Mouse (Mus musculus): Measurements from ENCODE around the gene Flt1. TPM values are rescaled to one million over a fixed set of nuclear protein-coding genes. Genes with fewer than 3 reads are reported as not detected.

Flt1 gene
- polyA plus RNA-seq, 1 experiment from 2014 or later, result 14.0 TPM

- no peaks in the 10 kb centered on the region for H3K36me3 ChIP-seq (ENCODE audit: control insufficient read depth, insufficient read depth, low read length)
- no peak overlapping the region for H3K27ac ChIP-seq (ENCODE audit: low read length)
- no peaks in the 10 kb centered on the region for H3K9me3 ChIP-seq (replicated peaks; ENCODE audit: control insufficient read depth, low read length, poor library complexity, severe bottlenecking)
- no peak overlapping the region for H3K4me3 ChIP-seq (ENCODE audit: low read depth, low read length)
- H3K4me1 ChIP-seq (ENCODE audit: control insufficient read depth, insufficient read depth, low read length), result no peaks in the 10 kb centered on the region
- no peak for ATAC-seq
- WGBS, result 88% methylated on average over 7 of the region's 7 CpGs
- H3K4me2 ChIP-seq (ENCODE audit: low read length), result no peak overlapping the region
- H3K27me3 ChIP-seq (ENCODE audit: control insufficient read depth, insufficient read depth, low read depth, low read length), result no peaks in the 10 kb centered on the region
- H3K9ac ChIP-seq (ENCODE audit: low read depth, low read length), result no peak overlapping the region
Observed at GRCm38 (mm10) chr5:147659909-147660308, 65.9 kb downstream of the Flt1 start.

GRCm38 (mm10) chr5:147657882-147658855 lies 67.6 kb downstream of the Flt1 start:
- 59% methylated on average over 17 of the region's 17 CpGs for WGBS
- Histone ChIP-seq H3K4me2 (ENCODE audit: low read length) (no peak overlapping the region), H3K4me1 (ENCODE audit: control insufficient read depth, insufficient read depth, low read length) (no peaks in the 10 kb centered on the region), H3K4me3 (ENCODE audit: low read depth, low read length) (no peak overlapping the region), H3K9me3 (replicated peaks; ENCODE audit: control insufficient read depth, low read length, poor library complexity, severe bottlenecking) (no peaks in the 10 kb centered on the region), H3K36me3 (ENCODE audit: control insufficient read depth, insufficient read depth, low read length) (no peaks in the 10 kb centered on the region), H3K27ac (ENCODE audit: low read length) (no peak overlapping the region), H3K27me3 (ENCODE audit: control insufficient read depth, insufficient read depth, low read depth, low read length) (no peaks in the 10 kb centered on the region), H3K9ac (ENCODE audit: low read depth, low read length) (no peak overlapping the region)
- ATAC-seq, result peak; percentile 60; the same call in 1 of the 2 replicates

- H3K27ac ChIP-seq (ENCODE audit: low read length), result no peak overlapping the region
- no peaks in the 10 kb centered on the region for H3K36me3 ChIP-seq (ENCODE audit: control insufficient read depth, insufficient read depth, low read length)
- WGBS, result 85% methylated on average over 7 of the region's 7 CpGs
- H3K9ac ChIP-seq (ENCODE audit: low read depth, low read length), result no peak overlapping the region
- no peak for ATAC-seq
- no peak overlapping the region for H3K4me3 ChIP-seq (ENCODE audit: low read depth, low read length)
- no peaks in the 10 kb centered on the region for H3K9me3 ChIP-seq (replicated peaks; ENCODE audit: control insufficient read depth, low read length, poor library complexity, severe bottlenecking)
- H3K4me2 ChIP-seq (ENCODE audit: low read length), result no peak overlapping the region
- H3K27me3 ChIP-seq (ENCODE audit: control insufficient read depth, insufficient read depth, low read depth, low read length), result no peaks in the 10 kb centered on the region
- H3K4me1 ChIP-seq (ENCODE audit: control insufficient read depth, insufficient read depth, low read length), result no peaks in the 10 kb centered on the region
Observed at GRCm38 (mm10) chr5:147655761-147656160, 70.0 kb downstream of the Flt1 start.

GRCm38 (mm10) chr5:147651233-147651632 lies 74.6 kb downstream of the Flt1 start:
- Histone ChIP-seq H3K4me3 (ENCODE audit: low read depth, low read length) (no peak overlapping the region), H3K27me3 (ENCODE audit: control insufficient read depth, insufficient read depth, low read depth, low read length) (no peaks in the 10 kb centered on the region), H3K9me3 (replicated peaks; ENCODE audit: control insufficient read depth, low read length, poor library complexity, severe bottlenecking) (no peaks in the 10 kb centered on the region), H3K4me2 (ENCODE audit: low read length) (no peak overlapping the region), H3K36me3 (ENCODE audit: control insufficient read depth, insufficient read depth, low read length) (no peaks in the 10 kb centered on the region), H3K27ac (ENCODE audit: low read length) (no peak overlapping the region), H3K4me1 (ENCODE audit: control insufficient read depth, insufficient read depth, low read length) (no peaks in the 10 kb centered on the region), H3K9ac (ENCODE audit: low read depth, low read length) (no peak overlapping the region)
- 85% methylated on average over 14 of the region's 14 CpGs for WGBS
- no peak for ATAC-seq

- WGBS, result 85% methylated on average over 14 of the region's 14 CpGs
- Histone ChIP-seq H3K27me3 (ENCODE audit: control insufficient read depth, insufficient read depth, low read depth, low read length) (no peaks in the 10 kb centered on the region), H3K27ac (ENCODE audit: low read length) (no peak overlapping the region), H3K9me3 (replicated peaks; ENCODE audit: control insufficient read depth, low read length, poor library complexity, severe bottlenecking) (no peaks in the 10 kb centered on the region), H3K4me3 (ENCODE audit: low read depth, low read length) (no peak overlapping the region), H3K9ac (ENCODE audit: low read depth, low read length) (no peak overlapping the region), H3K4me2 (ENCODE audit: low read length) (no peak overlapping the region), H3K36me3 (ENCODE audit: control insufficient read depth, insufficient read depth, low read length) (no peaks in the 10 kb centered on the region), H3K4me1 (ENCODE audit: control insufficient read depth, insufficient read depth, low read length) (no peaks in the 10 kb centered on the region)
- ATAC-seq, result no peak
Observed at GRCm38 (mm10) chr5:147646351-147646929, 79.4 kb downstream of the Flt1 start.

- Histone ChIP-seq H3K9ac (ENCODE audit: low read depth, low read length) (no peak overlapping the region), H3K4me1 (ENCODE audit: control insufficient read depth, insufficient read depth, low read length) (no peaks in the 10 kb centered on the region), H3K9me3 (replicated peaks; ENCODE audit: control insufficient read depth, low read length, poor library complexity, severe bottlenecking) (no peaks in the 10 kb centered on the region), H3K36me3 (ENCODE audit: control insufficient read depth, insufficient read depth, low read length) (no peaks in the 10 kb centered on the region), H3K27ac (ENCODE audit: low read length) (peak overlapping the region; percentile 7; the same call in 1 of the 2 replicates), H3K4me3 (ENCODE audit: low read depth, low read length) (no peak overlapping the region), H3K27me3 (ENCODE audit: control insufficient read depth, insufficient read depth, low read depth, low read length) (no peaks in the 10 kb centered on the region), H3K4me2 (ENCODE audit: low read length) (no peak overlapping the region)
- ATAC-seq, result no peak
- 66% methylated on average over 12 of the region's 12 CpGs for WGBS
Observed at GRCm38 (mm10) chr5:147645001-147645645, 80.7 kb downstream of the Flt1 start.

- Histone ChIP-seq H3K36me3 (ENCODE audit: control insufficient read depth, insufficient read depth, low read length) (no peaks in the 10 kb centered on the region), H3K4me3 (ENCODE audit: low read depth, low read length) (no peak overlapping the region), H3K4me1 (ENCODE audit: control insufficient read depth, insufficient read depth, low read length) (no peaks in the 10 kb centered on the region), H3K9ac (ENCODE audit: low read depth, low read length) (no peak overlapping the region), H3K9me3 (replicated peaks; ENCODE audit: control insufficient read depth, low read length, poor library complexity, severe bottlenecking) (no peaks in the 10 kb centered on the region), H3K27me3 (ENCODE audit: control insufficient read depth, insufficient read depth, low read depth, low read length) (no peaks in the 10 kb centered on the region), H3K4me2 (ENCODE audit: low read length) (no peak overlapping the region), H3K27ac (ENCODE audit: low read length) (no peak overlapping the region)
- WGBS, result 78% methylated on average over 7 of the region's 7 CpGs
- ATAC-seq, result no peak
Observed at GRCm38 (mm10) chr5:147641452-147641851, 84.4 kb downstream of the Flt1 start.

- Histone ChIP-seq H3K4me3 (ENCODE audit: low read depth, low read length) (no peak overlapping the region), H3K27me3 (ENCODE audit: control insufficient read depth, insufficient read depth, low read depth, low read length) (no peaks in the 10 kb centered on the region), H3K4me2 (ENCODE audit: low read length) (no peak overlapping the region), H3K4me1 (ENCODE audit: control insufficient read depth, insufficient read depth, low read length) (no peaks in the 10 kb centered on the region), H3K27ac (ENCODE audit: low read length) (no peak overlapping the region), H3K36me3 (ENCODE audit: control insufficient read depth, insufficient read depth, low read length) (no peaks in the 10 kb centered on the region), H3K9ac (ENCODE audit: low read depth, low read length) (no peak overlapping the region), H3K9me3 (replicated peaks; ENCODE audit: control insufficient read depth, low read length, poor library complexity, severe bottlenecking) (no peaks in the 10 kb centered on the region)
- 94% methylated on average over 5 of the region's 5 CpGs for WGBS
- ATAC-seq, result no peak
Observed at GRCm38 (mm10) chr5:147639940-147640339, 85.9 kb downstream of the Flt1 start.

GRCm38 (mm10) chr5:147636676-147637075 lies 89.1 kb downstream of the Flt1 start:
- H3K4me3 ChIP-seq (ENCODE audit: low read depth, low read length), result no peak overlapping the region
- ATAC-seq, result no peak
- no peak overlapping the region for H3K27ac ChIP-seq (ENCODE audit: low read length)
- no peaks in the 10 kb centered on the region for H3K9me3 ChIP-seq (replicated peaks; ENCODE audit: control insufficient read depth, low read length, poor library complexity, severe bottlenecking)
- 82% methylated on average over 3 of the region's 3 CpGs for WGBS
- H3K27me3 ChIP-seq (ENCODE audit: control insufficient read depth, insufficient read depth, low read depth, low read length), result no peaks in the 10 kb centered on the region
- H3K4me2 ChIP-seq (ENCODE audit: low read length), result no peak overlapping the region
- no peaks in the 10 kb centered on the region for H3K4me1 ChIP-seq (ENCODE audit: control insufficient read depth, insufficient read depth, low read length)
- no peaks in the 10 kb centered on the region for H3K36me3 ChIP-seq (ENCODE audit: control insufficient read depth, insufficient read depth, low read length)
- H3K9ac ChIP-seq (ENCODE audit: low read depth, low read length), result no peak overlapping the region

All from midbrain, embryonic 16.5 days (tissue).